Mouse (Mus musculus) lung, postnatal 36 days (tissue): ENCODE data around the gene Bpgm.

ENCODE experiments used
- DNase-seq: peaks from one replicate; pipeline ENCODE4 v3.0.0; 2022; ENCODE audit warnings: mixed read lengths

Bpgm gene

GRCm38 (mm10) chr6:34533055-34533454 is 57.0 kb downstream of the Bpgm start:
- DNase-seq: no peak

- no peak for DNase-seq
These were observed 57.9 kb downstream of the Bpgm start for GRCm38 (mm10) chr6:34533896-34534295.

DNA sequence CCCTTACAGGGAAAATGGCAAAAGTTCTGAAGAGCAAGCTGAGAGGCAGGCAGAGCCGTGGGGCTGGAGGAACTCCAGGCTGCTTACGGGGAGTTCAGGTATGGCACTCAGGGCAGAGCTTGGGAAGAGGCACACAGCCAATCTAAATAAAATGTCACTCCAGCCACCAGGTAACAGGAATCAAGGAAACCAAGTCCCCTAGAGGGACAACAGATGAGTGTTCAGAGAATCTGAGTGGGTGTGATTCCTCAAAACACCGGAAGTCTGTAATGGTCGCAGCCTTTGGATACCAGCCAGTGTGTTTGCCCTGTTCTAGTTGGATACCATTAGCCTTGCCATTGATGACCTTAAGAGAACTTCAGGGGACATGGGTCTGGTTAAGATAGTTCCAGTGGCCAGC is 66.9 kb downstream of the Bpgm start:
- peak; percentile 72 for DNase-seq

DNA sequence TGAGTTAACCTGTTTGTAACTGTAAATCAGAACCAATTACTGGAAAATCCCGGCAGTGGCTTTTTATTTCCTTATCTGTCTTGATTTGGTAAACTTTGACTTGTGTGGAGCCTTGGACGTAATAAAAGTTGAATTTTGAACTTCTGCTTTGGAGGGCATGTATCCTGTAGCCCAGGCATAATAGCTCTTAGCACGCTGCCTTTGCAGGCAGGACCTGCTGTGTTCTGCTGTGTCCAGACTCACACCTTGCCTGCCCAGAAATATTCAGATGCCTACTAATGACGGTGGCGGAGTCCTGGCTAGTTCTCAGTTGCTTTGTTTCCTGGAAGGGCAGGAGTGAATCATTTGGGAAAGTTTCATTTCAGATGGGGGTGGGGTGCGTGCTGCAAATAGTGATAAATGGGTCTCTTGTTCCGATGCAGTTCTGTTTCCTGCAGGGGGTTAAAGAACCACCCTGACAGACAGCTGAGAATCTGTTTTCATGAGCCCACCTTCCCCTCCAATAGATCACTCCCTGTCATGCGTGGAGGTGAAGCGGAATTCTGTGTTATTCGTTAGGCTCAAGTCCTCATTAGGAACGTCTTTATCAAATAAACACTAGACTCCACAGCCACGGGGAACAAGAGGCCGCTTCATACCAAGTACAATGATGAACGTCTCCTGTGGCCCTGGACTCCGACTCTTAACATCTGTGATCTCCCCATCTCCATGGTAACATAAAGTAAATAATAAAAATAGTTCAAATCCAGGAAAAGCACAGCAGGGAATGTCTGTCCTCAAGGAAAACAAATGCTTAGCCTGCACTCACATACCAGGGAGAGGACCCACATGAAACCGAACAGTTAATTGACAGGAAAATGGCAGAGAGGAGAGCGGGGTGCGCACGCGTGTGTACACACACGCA is 67.5 kb downstream of the Bpgm start:
- peak; percentile 35 for DNase-seq

DNA sequence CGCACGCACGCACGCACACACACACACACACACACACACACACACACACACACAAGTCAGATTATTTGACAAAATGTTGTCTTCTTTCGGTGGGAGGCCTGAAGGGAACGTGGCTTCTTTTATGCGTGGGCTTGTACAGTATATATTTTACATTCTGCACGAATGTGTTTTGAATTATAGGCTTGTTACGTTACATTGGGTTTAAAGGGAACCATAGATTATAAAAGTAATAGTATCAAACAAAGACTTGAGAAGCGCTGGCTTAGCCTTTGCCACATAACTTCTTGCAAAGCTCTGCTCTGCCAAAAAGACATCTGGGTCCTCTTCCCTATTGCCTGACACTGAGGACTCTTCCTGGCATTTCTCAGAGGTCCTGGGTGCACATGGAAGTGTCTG is 68.2 kb downstream of the Bpgm start:
- DNase-seq: peak; percentile 21

- peak; percentile 29 for DNase-seq
These were observed 69.3 kb downstream of the Bpgm start for GRCm38 (mm10) chr6:34545286-34545685.

GRCm38 (mm10) chr6:34548406-34548990 is 72.5 kb downstream of the Bpgm start:
- DNase-seq: peak; percentile 17

GRCm38 (mm10) chr6:34549017-34549416 is 73.0 kb downstream of the Bpgm start:
- DNase-seq: peak; percentile 84

GRCm38 (mm10) chr6:34552489-34553157 is 76.6 kb downstream of the Bpgm start:
- DNase-seq: no peak

DNA sequence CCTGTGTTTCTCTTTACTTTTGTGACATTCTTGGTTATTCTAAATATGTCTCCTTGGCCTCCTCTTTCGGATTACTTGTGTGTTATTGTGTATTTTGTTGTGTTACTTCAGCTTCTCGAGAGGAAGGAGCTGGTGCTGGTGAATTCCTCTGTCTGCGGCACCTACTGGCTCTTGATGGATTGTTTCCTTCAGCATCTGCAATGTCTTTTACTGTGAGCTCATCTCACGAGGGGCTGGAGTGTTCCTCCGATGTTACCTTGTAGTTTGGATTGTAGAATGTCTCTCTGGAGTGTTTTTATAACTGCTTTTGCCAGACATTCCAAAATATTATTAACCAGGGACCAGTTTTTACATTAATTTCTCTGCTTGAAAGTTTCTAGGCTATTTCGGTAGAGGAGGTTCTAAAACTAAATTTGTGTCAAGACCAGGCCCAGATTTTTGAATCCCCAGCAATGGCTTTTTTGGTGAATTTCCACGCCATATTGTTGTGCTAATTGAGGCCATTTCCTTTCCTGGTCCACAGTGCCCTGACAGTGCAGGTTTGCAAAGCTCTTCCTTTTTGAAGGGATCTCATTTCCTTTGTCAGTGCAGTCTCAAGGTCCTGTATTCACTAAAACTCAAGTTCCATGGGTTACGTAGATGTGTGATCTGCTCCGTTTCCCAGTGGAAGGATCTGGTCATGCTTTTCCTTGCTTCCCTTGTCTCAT is 78.4 kb downstream of the Bpgm start:
- no peak for DNase-seq
